Comparison of ENCODE assay signal across 8 mouse cellular contexts in the genomic region with DNA sequence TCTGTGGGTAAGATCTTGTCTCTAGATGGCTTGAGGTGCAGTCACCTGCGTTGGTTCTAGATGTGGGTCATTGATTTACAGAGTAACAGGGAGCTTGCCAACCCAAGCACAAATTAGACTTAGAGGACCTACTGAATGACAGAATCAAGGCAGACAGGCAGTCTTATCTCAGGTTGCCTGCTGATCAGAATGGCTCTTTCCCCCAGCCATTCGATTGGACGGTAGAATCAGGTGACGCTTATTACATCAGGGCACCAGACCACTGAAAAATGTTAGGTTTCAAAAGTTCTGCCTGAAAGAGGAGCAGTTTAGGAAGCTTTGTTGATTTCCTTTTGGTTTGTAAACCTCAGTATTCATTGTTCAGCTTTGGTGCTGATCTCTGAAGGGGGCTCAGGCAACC. TPM values are rescaled to one million over a fixed set of nuclear protein-coding genes. Genes with fewer than 3 reads are reported as not detected.
A peak's percentile ranks its signal among the peaks of the same experiment; 100 is the strongest.
DNase-seq lines count a peak whose midpoint lies in the region; ATAC-seq and TF ChIP-seq lines count a peak whose summit lies in the region.

No protein-coding gene starts in this region.

- H3K9me3 ChIP-seq in forebrain, embryonic 13.5 days (replicated peaks) = no peaks in the 10 kb centered on the region
- no peaks in the 10 kb centered on the region for H3K9me3 ChIP-seq in limb, embryonic 13.5 days
- no peaks in the 10 kb centered on the region for H3K9me3 ChIP-seq in neural tube, embryonic 13.5 days

- ATAC-seq in forebrain, embryonic 13.5 days = no peak
- no peak for ATAC-seq in limb, embryonic 13.5 days (ENCODE audit: low FRiP score, low read depth)
- no peak for ATAC-seq in neural tube, embryonic 13.5 days (ENCODE audit: low read depth)

- TF ChIP-seq CTCF in layer of hippocampus, adult 2 months (conservative IDR thresholded peaks at IDR 0.05) = no peak

- DNase-seq in layer of hippocampus, adult 2 months (ENCODE audit: low spot score in 2 of 2) = no peak
- no peak for DNase-seq in layer of hippocampus, adult 9-10 months (ENCODE audit: low spot score)
- DNase-seq in T-cell, adult 2 months (ENCODE audit: low spot score) = no peak
- DNase-seq in frontal cortex, adult 2 months (ENCODE audit: extremely low spot score in 1 of 2, low spot score in 1 of 2) = no peak
- no peak for DNase-seq in yolk sac, embryonic 10.5 days (ENCODE audit: low spot score)

- peak overlapping the region; percentile 96; the same call in 1 of the 2 replicates for H3K9ac ChIP-seq in forebrain, embryonic 13.5 days
- H3K9ac ChIP-seq in limb, embryonic 13.5 days = peak overlapping the region; percentile 95
- H3K9ac ChIP-seq in neural tube, embryonic 13.5 days = peak overlapping the region; percentile 96

- H3K27me3 ChIP-seq in forebrain, embryonic 13.5 days = no peaks in the 10 kb centered on the region
- H3K27me3 ChIP-seq in limb, embryonic 13.5 days = no peaks in the 10 kb centered on the region
- H3K27me3 ChIP-seq in neural tube, embryonic 13.5 days = no peaks in the 10 kb centered on the region

- peak overlapping the region; percentile 65 for H3K4me3 ChIP-seq in layer of hippocampus, adult 2 months
- peak overlapping the region; percentile 100 for H3K4me3 ChIP-seq in forebrain, embryonic 13.5 days
- H3K4me3 ChIP-seq in limb, embryonic 13.5 days = peak overlapping the region; percentile 100
- H3K4me3 ChIP-seq in neural tube, embryonic 13.5 days = peak overlapping the region; percentile 97

- no peaks in the 10 kb centered on the region for H3K36me3 ChIP-seq in forebrain, embryonic 13.5 days (ENCODE audit: poor library complexity, severe bottlenecking)
- no peaks in the 10 kb centered on the region for H3K36me3 ChIP-seq in limb, embryonic 13.5 days
- H3K36me3 ChIP-seq in neural tube, embryonic 13.5 days = no peaks in the 10 kb centered on the region

- H3K4me1 ChIP-seq in forebrain, embryonic 13.5 days = peaks cover 44% of the 10 kb centered on the region
- H3K4me1 ChIP-seq in limb, embryonic 13.5 days = peaks cover 41% of the 10 kb centered on the region
- peaks cover 65% of the 10 kb centered on the region for H3K4me1 ChIP-seq in neural tube, embryonic 13.5 days (replicated peaks)

- H3K4me2 ChIP-seq in forebrain, embryonic 13.5 days = peak overlapping the region; percentile 94
- H3K4me2 ChIP-seq in limb, embryonic 13.5 days (replicated peaks) = peak overlapping the region; percentile 91
- peak overlapping the region; percentile 94 for H3K4me2 ChIP-seq in neural tube, embryonic 13.5 days

- 77% methylated on average over 4 of the region's 4 CpGs for WGBS in forebrain, embryonic 13.5 days
- WGBS in limb, embryonic 13.5 days = 67% methylated on average over 4 of the region's 4 CpGs
- 72% methylated on average over 4 of the region's 4 CpGs for WGBS in neural tube, embryonic 13.5 days

- H3K27ac ChIP-seq in layer of hippocampus, adult 2 months = peak overlapping the region; percentile 96
- no peak overlapping the region for H3K27ac ChIP-seq in forebrain, embryonic 13.5 days
- H3K27ac ChIP-seq in limb, embryonic 13.5 days = no peak overlapping the region
- no peak overlapping the region for H3K27ac ChIP-seq in neural tube, embryonic 13.5 days (replicated peaks)

RNA-seq across cellular contexts. Expression of a gene that starts 1.9 kb away (rescaled TPM):
- total RNA-seq in layer of hippocampus, adult 2 months (2021) = 10 to 100 TPM; 76.2 to 81.3 TPM
- polyA plus RNA-seq in forebrain, embryonic 13.5 days (2015; fragmentation: Nextera tagmentation; extraction: Ambion mirVana) = 42.7 and 47.7 TPM in 2 replicates
- 34.4 and 35.7 TPM in 2 replicates for polyA plus RNA-seq in limb, embryonic 13.5 days (2015; fragmentation: Nextera tagmentation; extraction: Ambion mirVana)
- polyA plus RNA-seq in neural tube, embryonic 13.5 days (2015; fragmentation: Nextera tagmentation; extraction: Ambion mirVana) = 46.9 and 49.0 TPM in 2 replicates
- 69.6 and 74.3 TPM in 2 replicates for polyA plus RNA-seq in frontal cortex, adult 2 months (2012; rRNA removed)

RNA-seq across cellular contexts. Expression of a gene that starts 18.1 kb away (rescaled TPM):
- 1 to 10 TPM in 1 of 2 experiments, under 1 TPM in 1; 0.92 to 1.3 TPM for total RNA-seq in layer of hippocampus, adult 2 months (2021)
- polyA plus RNA-seq in forebrain, embryonic 13.5 days (2015; fragmentation: Nextera tagmentation; extraction: Ambion mirVana) = 12.4 and 13.5 TPM in 2 replicates
- 15.6 and 15.8 TPM in 2 replicates for polyA plus RNA-seq in limb, embryonic 13.5 days (2015; fragmentation: Nextera tagmentation; extraction: Ambion mirVana)
- polyA plus RNA-seq in neural tube, embryonic 13.5 days (2015; fragmentation: Nextera tagmentation; extraction: Ambion mirVana) = 7.8 and 8.7 TPM in 2 replicates
- 4.5 and 5.8 TPM in 2 replicates for polyA plus RNA-seq in frontal cortex, adult 2 months (2012; rRNA removed)
